Mouse (Mus musculus): ENCODE data around the gene Mindy4b-ps. TPM values are rescaled to one million over a fixed set of nuclear protein-coding genes. Genes with fewer than 3 reads are reported as not detected.

The Mindy4b-ps gene
- polyA plus RNA-seq, 1 experiment: not detected

GRCm38 (mm10) chr3:58808636-58809035, 13.5 kb downstream of the Mindy4b-ps start:
- H3K79me2 ChIP-seq (ENCODE audit: control insufficient read depth, insufficient read depth): no peaks in the 10 kb centered on the region
- H3K4me3 ChIP-seq: no peak overlapping the region
- TF ChIP-seq E2F4 (IDR thresholded peaks at IDR 0.05; ENCODE audit: insufficient read depth): no peak
- TF ChIP-seq MYOD1 (IDR thresholded peaks at IDR 0.05; ENCODE audit: control insufficient read depth in 1 of 3, insufficient read length in 2 of 3, low read depth in 2 of 3): no peak
- no peak for TF ChIP-seq MYOG (IDR thresholded peaks at IDR 0.05; ENCODE audit: control insufficient read depth in 1 of 3, insufficient read depth in 1 of 3, insufficient read length in 2 of 3, low read depth in 2 of 3)
- no peak for TF ChIP-seq TCF12 (IDR thresholded peaks at IDR 0.05; ENCODE audit: insufficient read depth, poor library complexity, severe bottlenecking)
- no peak for TF ChIP-seq CEBPB (IDR thresholded peaks at IDR 0.05; ENCODE audit: insufficient read depth, poor library complexity, severe bottlenecking)
- no peak for TF ChIP-seq REST (IDR thresholded peaks at IDR 0.05; ENCODE audit: insufficient read depth, insufficient read length)
- no peaks in the 10 kb centered on the region for H3K27me3 ChIP-seq (ENCODE audit: control insufficient read depth, insufficient read depth, insufficient read length)
- no peak overlapping the region for H3ac ChIP-seq (ENCODE audit: control insufficient read depth, insufficient read length)
- no peaks in the 10 kb centered on the region for H3K36me3 ChIP-seq (ENCODE audit: control insufficient read depth, insufficient read depth)
- no peak overlapping the region for H3K4me2 ChIP-seq (ENCODE audit: low read depth)

DNA sequence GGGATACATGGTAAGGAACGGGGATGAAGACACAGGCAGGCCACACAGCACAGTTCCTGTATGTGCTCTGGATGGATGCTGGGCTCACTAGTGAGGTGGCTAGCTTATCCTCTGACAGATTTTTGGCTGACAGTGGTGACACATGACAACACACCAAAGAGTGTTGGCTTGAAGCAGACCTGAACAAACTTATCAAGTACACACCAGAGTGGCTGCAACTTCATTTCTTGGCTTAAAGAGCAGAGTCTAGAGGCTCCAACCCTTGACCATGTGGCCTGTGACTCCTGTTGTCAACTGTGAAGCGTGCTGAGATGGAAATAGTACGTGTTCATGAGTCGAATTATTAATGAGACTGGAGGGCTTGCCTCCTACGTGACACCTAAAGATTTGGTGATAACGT, 17.4 kb downstream of the Mindy4b-ps start:
- Histone ChIP-seq H3K27me3 (ENCODE audit: control insufficient read depth, insufficient read depth, insufficient read length) (no peaks in the 10 kb centered on the region), H3K79me2 (ENCODE audit: control insufficient read depth, insufficient read depth) (no peaks in the 10 kb centered on the region), H3ac (ENCODE audit: control insufficient read depth, insufficient read length) (no peak overlapping the region), H3K4me2 (ENCODE audit: low read depth) (no peak overlapping the region), H3K36me3 (ENCODE audit: control insufficient read depth, insufficient read depth) (no peaks in the 10 kb centered on the region), H3K4me3 (no peak overlapping the region)
- TF ChIP-seq CEBPB (IDR thresholded peaks at IDR 0.05; ENCODE audit: insufficient read depth, poor library complexity, severe bottlenecking) (no peak), E2F4 (IDR thresholded peaks at IDR 0.05; ENCODE audit: insufficient read depth) (no peak), REST (IDR thresholded peaks at IDR 0.05; ENCODE audit: insufficient read depth, insufficient read length) (no peak), MYOD1 (IDR thresholded peaks at IDR 0.05; ENCODE audit: control insufficient read depth in 1 of 3, insufficient read length in 2 of 3, low read depth in 2 of 3) (no peak), TCF12 (IDR thresholded peaks at IDR 0.05; ENCODE audit: insufficient read depth, poor library complexity, severe bottlenecking) (no peak), MYOG (IDR thresholded peaks at IDR 0.05; ENCODE audit: control insufficient read depth in 1 of 3, insufficient read depth in 1 of 3, insufficient read length in 2 of 3, low read depth in 2 of 3) (no peak), USF1 (IDR thresholded peaks at IDR 0.05; ENCODE audit: low read depth) (no peak), POLR2A (IDR thresholded peaks at IDR 0.05; ENCODE audit: insufficient read length, low read depth) (no peak), POLR2AphosphoS2 (IDR thresholded peaks at IDR 0.05; ENCODE audit: insufficient read length, low read depth) (no peak), SRF (IDR thresholded peaks at IDR 0.05; ENCODE audit: control insufficient read depth, insufficient read length, low read depth) (no peak), MAX (IDR thresholded peaks at IDR 0.05; ENCODE audit: low read depth) (no peak), TCF3 (IDR thresholded peaks at IDR 0.05; ENCODE audit: insufficient read length, low read depth) (no peak)

DNA sequence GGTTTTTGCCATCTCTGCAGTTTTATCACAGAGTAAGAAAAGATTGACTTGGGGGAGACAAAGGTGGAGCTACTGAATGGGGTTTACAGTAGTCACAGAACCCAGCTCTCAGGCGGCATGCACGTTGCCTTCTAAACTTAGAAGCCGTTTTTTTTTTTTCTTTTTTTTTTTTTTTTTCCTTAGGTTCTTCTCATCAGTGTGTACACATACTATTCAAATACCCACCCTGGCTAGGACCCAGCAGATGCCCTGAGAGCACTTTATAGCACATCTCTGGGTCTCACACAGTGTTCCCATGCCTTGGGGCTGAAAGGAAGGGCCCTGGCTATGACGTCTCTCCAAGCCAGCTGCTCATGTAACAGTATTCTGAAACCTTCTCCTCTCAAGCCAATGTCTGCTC, 23.4 kb downstream of the Mindy4b-ps start:
- Histone ChIP-seq H3K79me2 (ENCODE audit: control insufficient read depth, insufficient read depth) (no peaks in the 10 kb centered on the region), H3K4me3 (no peak overlapping the region), H3K36me3 (ENCODE audit: control insufficient read depth, insufficient read depth) (no peaks in the 10 kb centered on the region), H3K4me2 (ENCODE audit: low read depth) (no peak overlapping the region), H3K27me3 (ENCODE audit: control insufficient read depth, insufficient read depth, insufficient read length) (peaks cover 6% of the 10 kb centered on the region), H3ac (ENCODE audit: control insufficient read depth, insufficient read length) (no peak overlapping the region)
- TF ChIP-seq REST (IDR thresholded peaks at IDR 0.05; ENCODE audit: insufficient read depth, insufficient read length): no peak
- TF ChIP-seq USF1 (IDR thresholded peaks at IDR 0.05; ENCODE audit: low read depth): no peak
- TF ChIP-seq POLR2A (IDR thresholded peaks at IDR 0.05; ENCODE audit: insufficient read length, low read depth): no peak
- TF ChIP-seq TCF12 (IDR thresholded peaks at IDR 0.05; ENCODE audit: insufficient read depth, poor library complexity, severe bottlenecking): no peak
- TF ChIP-seq MYOD1 (IDR thresholded peaks at IDR 0.05; ENCODE audit: control insufficient read depth in 1 of 3, insufficient read length in 2 of 3, low read depth in 2 of 3): no peak
- TF ChIP-seq POLR2AphosphoS2 (IDR thresholded peaks at IDR 0.05; ENCODE audit: insufficient read length, low read depth): no peak
- no peak for TF ChIP-seq SRF (IDR thresholded peaks at IDR 0.05; ENCODE audit: control insufficient read depth, insufficient read length, low read depth)
- TF ChIP-seq MYOG (IDR thresholded peaks at IDR 0.05; ENCODE audit: control insufficient read depth in 1 of 3, insufficient read depth in 1 of 3, insufficient read length in 2 of 3, low read depth in 2 of 3): no peak
- TF ChIP-seq MAX (IDR thresholded peaks at IDR 0.05; ENCODE audit: low read depth): no peak
- no peak for TF ChIP-seq E2F4 (IDR thresholded peaks at IDR 0.05; ENCODE audit: insufficient read depth)
- no peak for TF ChIP-seq TCF3 (IDR thresholded peaks at IDR 0.05; ENCODE audit: insufficient read length, low read depth)
- TF ChIP-seq CEBPB (IDR thresholded peaks at IDR 0.05; ENCODE audit: insufficient read depth, poor library complexity, severe bottlenecking): no peak

DNA sequence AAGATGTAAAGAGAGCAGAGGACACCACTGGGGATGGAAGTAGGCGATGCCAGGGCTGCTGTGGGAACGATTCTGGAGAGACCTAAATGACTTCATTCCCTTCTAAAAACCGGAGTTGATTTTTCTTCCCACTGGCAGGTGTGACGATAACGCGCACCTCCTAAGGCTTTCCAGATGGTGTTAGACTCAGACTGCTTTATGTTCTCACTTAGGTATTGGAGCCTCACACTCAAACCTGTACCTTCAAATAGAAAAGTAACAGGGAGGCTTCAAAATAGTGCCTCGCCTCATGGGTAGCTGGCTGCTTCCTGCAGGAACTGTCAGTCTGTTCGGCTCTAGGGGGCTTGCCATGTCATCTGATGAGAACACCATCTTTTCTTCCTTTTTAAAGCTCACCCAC, 23.9 kb downstream of the Mindy4b-ps start:
- TF ChIP-seq CEBPB (IDR thresholded peaks at IDR 0.05; ENCODE audit: insufficient read depth, poor library complexity, severe bottlenecking) (no peak), MYOD1 (IDR thresholded peaks at IDR 0.05; ENCODE audit: control insufficient read depth in 1 of 3, insufficient read length in 2 of 3, low read depth in 2 of 3) (no peak), SRF (IDR thresholded peaks at IDR 0.05; ENCODE audit: control insufficient read depth, insufficient read length, low read depth) (no peak), USF1 (IDR thresholded peaks at IDR 0.05; ENCODE audit: low read depth) (no peak), TCF3 (IDR thresholded peaks at IDR 0.05; ENCODE audit: insufficient read length, low read depth) (no peak), REST (IDR thresholded peaks at IDR 0.05; ENCODE audit: insufficient read depth, insufficient read length) (no peak), MYOG (IDR thresholded peaks at IDR 0.05; ENCODE audit: control insufficient read depth in 1 of 3, insufficient read depth in 1 of 3, insufficient read length in 2 of 3, low read depth in 2 of 3) (no peak), MAX (IDR thresholded peaks at IDR 0.05; ENCODE audit: low read depth) (no peak), POLR2A (IDR thresholded peaks at IDR 0.05; ENCODE audit: insufficient read length, low read depth) (no peak), POLR2AphosphoS2 (IDR thresholded peaks at IDR 0.05; ENCODE audit: insufficient read length, low read depth) (no peak), E2F4 (IDR thresholded peaks at IDR 0.05; ENCODE audit: insufficient read depth) (no peak), TCF12 (IDR thresholded peaks at IDR 0.05; ENCODE audit: insufficient read depth, poor library complexity, severe bottlenecking) (no peak)
- Histone ChIP-seq H3K4me2 (ENCODE audit: low read depth) (no peak overlapping the region), H3K36me3 (ENCODE audit: control insufficient read depth, insufficient read depth) (no peaks in the 10 kb centered on the region), H3K79me2 (ENCODE audit: control insufficient read depth, insufficient read depth) (no peaks in the 10 kb centered on the region), H3K4me3 (no peak overlapping the region), H3ac (ENCODE audit: control insufficient read depth, insufficient read length) (no peak overlapping the region), H3K27me3 (ENCODE audit: control insufficient read depth, insufficient read depth, insufficient read length) (peaks cover 6% of the 10 kb centered on the region)
